Mouse (Mus musculus) E14TG2a.4 (cell line): ENCODE measurements around the gene Pip4k2a.

Source experiments
- CTCF ChIP-seq: conservative IDR thresholded peaks from 2 replicates; pipeline ENCODE4 v1.5.1; 2014; ENCODE audit warnings: low read length
- NANOG ChIP-seq: IDR thresholded peaks from 2 replicates; pipeline ENCODE4 v1.6.1; 2014; ENCODE audit warnings: borderline replicate concordance, low read length, mixed read lengths
- POU5F1 ChIP-seq: IDR thresholded peaks from 2 replicates; pipeline ENCODE4 v1.6.1; 2014; ENCODE audit warnings: low read length, borderline replicate concordance

- TF ChIP-seq CTCF (no peak), POU5F1 (no peak), NANOG (no peak)
These were observed 14.4 kb downstream of the Pip4k2a start for GRCm38 (mm10) chr2:18983546-18983945.
